In genomic region chr12:82588017-82588416, GRCm38 (mm10) we compare ENCODE assay signal across 10 mouse cellular contexts. TPM values are rescaled to one million over a fixed set of nuclear protein-coding genes. Genes with fewer than 3 reads are reported as not detected.
DNase-seq lines count a peak whose midpoint lies in the region; ATAC-seq and TF ChIP-seq lines count a peak whose summit lies in the region.
"Had no signal": no experiment of that assay in that cellular context is flagged by ENCODE, and none has a peak within 500 bp of the region (broad histone marks: within the 10 kb centered on the region; RNA-seq: fewer than 3 reads in every experiment).

TSS of gene Rgs6 (plus strand) at chr12:82588292.

- H3K9ac ChIP-seq in heart, embryonic 16.5 days (ENCODE audit: low read length), result no peak within 1 kb of the TSS
- H3K9ac ChIP-seq in hindbrain, embryonic 14.5 days, result no peak within 1 kb of the TSS
- H3K9ac ChIP-seq in intestine, embryonic 16.5 days (ENCODE audit: low read depth, low read length), result no peak within 1 kb of the TSS
- no peak within 1 kb of the TSS for H3K9ac ChIP-seq in liver, embryonic 11.5 days (ENCODE audit: low read depth, low read length)

- H3K27ac ChIP-seq in layer of hippocampus, adult 2 months, result no peak within 1 kb of the TSS
- no peak within 1 kb of the TSS for H3K27ac ChIP-seq in heart, embryonic 16.5 days (ENCODE audit: low read length)
- H3K27ac ChIP-seq in hindbrain, embryonic 14.5 days, result no peak within 1 kb of the TSS
- no peak within 1 kb of the TSS for H3K27ac ChIP-seq in intestine, embryonic 16.5 days (ENCODE audit: low read length)
- no peak within 1 kb of the TSS for H3K27ac ChIP-seq in liver, embryonic 11.5 days (ENCODE audit: low read depth, low read length)

- no peaks in the 10 kb centered on the region for H3K27me3 ChIP-seq in heart, embryonic 16.5 days (ENCODE audit: control insufficient read depth, insufficient read depth, low read length)
- no peaks in the 10 kb centered on the region for H3K27me3 ChIP-seq in hindbrain, embryonic 14.5 days (ENCODE audit: control insufficient read depth, insufficient read depth, low read length)
- H3K27me3 ChIP-seq in intestine, embryonic 16.5 days (replicated peaks; ENCODE audit: control insufficient read depth, insufficient read depth, low read length), result no peaks in the 10 kb centered on the region
- no peaks in the 10 kb centered on the region for H3K27me3 ChIP-seq in liver, embryonic 11.5 days (replicated peaks; ENCODE audit: control insufficient read depth, insufficient read depth, low read length)

- TF ChIP-seq CTCF in layer of hippocampus, adult 2 months (conservative IDR thresholded peaks at IDR 0.05), result no peak

- H3K4me2 ChIP-seq in heart, embryonic 16.5 days (ENCODE audit: low read depth, low read length), result peak within 1 kb of the TSS; percentile 59
- peak within 1 kb of the TSS; percentile 26 for H3K4me2 ChIP-seq in hindbrain, embryonic 14.5 days (replicated peaks)
- no peak within 1 kb of the TSS for H3K4me2 ChIP-seq in intestine, embryonic 16.5 days (ENCODE audit: low read depth, low read length)
- no peak within 1 kb of the TSS for H3K4me2 ChIP-seq in liver, embryonic 11.5 days

- peaks cover 3% of the 10 kb centered on the region; the same call in 1 of the 2 replicates for H3K4me1 ChIP-seq in heart, embryonic 16.5 days (ENCODE audit: control insufficient read depth, insufficient read depth, low read length)
- peaks cover 11% of the 10 kb centered on the region for H3K4me1 ChIP-seq in hindbrain, embryonic 14.5 days (replicated peaks; ENCODE audit: control insufficient read depth, insufficient read depth, low read length)
- H3K4me1 ChIP-seq in intestine, embryonic 16.5 days (ENCODE audit: control insufficient read depth, insufficient read depth, low read length), result no peaks in the 10 kb centered on the region
- no peaks in the 10 kb centered on the region for H3K4me1 ChIP-seq in liver, embryonic 11.5 days (replicated peaks; ENCODE audit: control insufficient read depth, insufficient read depth, low read length)

- H3K9me3 ChIP-seq in heart, embryonic 16.5 days (replicated peaks; ENCODE audit: control insufficient read depth, low read length), result no peaks in the 10 kb centered on the region
- no peaks in the 10 kb centered on the region for H3K9me3 ChIP-seq in hindbrain, embryonic 14.5 days (ENCODE audit: control insufficient read depth, low read length)
- no peaks in the 10 kb centered on the region for H3K9me3 ChIP-seq in intestine, embryonic 16.5 days (ENCODE audit: control insufficient read depth, low read length)
- H3K9me3 ChIP-seq in liver, embryonic 11.5 days (ENCODE audit: control insufficient read depth, low read length), result no peaks in the 10 kb centered on the region
- H3K9me3 ChIP-seq: G1E had no signal

- DNase-seq in layer of hippocampus, adult 2 months (ENCODE audit: low spot score in 2 of 2), result no peak
- DNase-seq in layer of hippocampus, adult 8-10 months (ENCODE audit: low spot score in 2 of 2), result no peak
- DNase-seq in hindbrain, embryonic 14.5 days (ENCODE audit: low spot score), result no peak
- DNase-seq in left cerebral cortex, postnatal 36 days (ENCODE audit: low spot score in 2 of 2), result no peak
- DNase-seq in liver, embryonic 11.5 days (ENCODE audit: low spot score), result no peak
- DNase-seq: gastrocnemius, postnatal 25 days had no signal

- intact Hi-C loops in left cerebral cortex, postnatal 36 days (cut with DNase I), result no loop called here

- 85% methylated on average over 2 of the region's 2 CpGs for WGBS in heart, embryonic 16.5 days
- 69% methylated on average over 2 of the region's 2 CpGs for WGBS in hindbrain, embryonic 14.5 days
- 75% methylated on average over 2 of the region's 2 CpGs for WGBS in intestine, embryonic 16.5 days
- 79% methylated on average over 2 of the region's 2 CpGs for WGBS in liver, embryonic 11.5 days

- no peak for ATAC-seq in heart, embryonic 16.5 days (replicated peaks; ENCODE audit: extremely low read depth, insufficient read depth, low FRiP score)
- no peak for ATAC-seq in hindbrain, embryonic 14.5 days (ENCODE audit: low FRiP score)
- no peak for ATAC-seq in intestine, embryonic 16.5 days
- no peak for ATAC-seq in liver, embryonic 11.5 days (replicated peaks; ENCODE audit: low FRiP score)

- no peak within 1 kb of the TSS for H3K4me3 ChIP-seq in layer of hippocampus, adult 2 months
- no peak within 1 kb of the TSS for H3K4me3 ChIP-seq in heart, embryonic 16.5 days (ENCODE audit: low read length)
- no peak within 1 kb of the TSS for H3K4me3 ChIP-seq in hindbrain, embryonic 14.5 days (replicated peaks; ENCODE audit: low read length)
- no peak within 1 kb of the TSS for H3K4me3 ChIP-seq in intestine, embryonic 16.5 days (ENCODE audit: low read length)
- H3K4me3 ChIP-seq in liver, embryonic 11.5 days (ENCODE audit: low read depth, low read length), result no peak within 1 kb of the TSS

- no peaks in the 10 kb centered on the region for H3K36me3 ChIP-seq in heart, embryonic 16.5 days (ENCODE audit: control insufficient read depth, insufficient read depth)
- no peaks in the 10 kb centered on the region for H3K36me3 ChIP-seq in hindbrain, embryonic 14.5 days (replicated peaks; ENCODE audit: control insufficient read depth, insufficient read depth)
- H3K36me3 ChIP-seq in intestine, embryonic 16.5 days (ENCODE audit: control insufficient read depth, insufficient read depth, low read length), result no peaks in the 10 kb centered on the region
- H3K36me3 ChIP-seq in liver, embryonic 11.5 days (ENCODE audit: control insufficient read depth, insufficient read depth, low read length), result no peaks in the 10 kb centered on the region
- H3K36me3 ChIP-seq: G1E had no signal

RNA-seq across cellular contexts. Expression of gene Rgs6, which starts in this region (rescaled TPM):
- 10 to 100 TPM; 10.2 to 10.4 TPM for total RNA-seq in layer of hippocampus, adult 2 months (2021)
- total RNA-seq in layer of hippocampus, adult 8-10 months (2022), result 10 to 100 TPM in 2 of 4 experiments, 1 to 10 TPM in 2; 9.1 to 15.1 (median 10.1) TPM
- polyA plus RNA-seq in heart, embryonic 16.5 days (2015; fragmentation: Nextera tagmentation; extraction: Ambion mirVana), result 11.5 and 11.7 TPM in 2 replicates
- 5.4 and 7.5 TPM in 2 replicates for polyA plus RNA-seq in hindbrain, embryonic 14.5 days (2014; fragmentation: Nextera tagmentation; extraction: Ambion mirVana)
- total RNA-seq in left cerebral cortex, postnatal 36 days (2021), result 10 to 100 TPM; 82.4 to 89.1 TPM
- 0.82 and 1.2 TPM in 2 replicates for polyA plus RNA-seq in intestine, embryonic 16.5 days (2015; fragmentation: Nextera tagmentation; extraction: Ambion mirVana)
- 0.35 and 1.0 TPM in 2 replicates for polyA plus RNA-seq in liver, embryonic 11.5 days (2014; fragmentation: Nextera tagmentation; extraction: Ambion mirVana)
- total RNA-seq: monocyte, adult 5-6 weeks had no signal
- polyA plus RNA-seq: G1E had no signal

Comparison
In these comparisons a context has a peak if more than half of its experiments do, and no peak if none do; other contexts are left out.
1. RNA of gene Rgs6 (total RNA-seq): 82.4 to 89.1 TPM in left cerebral cortex, postnatal 36 days; 9.1 to 15.1 TPM in layer of hippocampus, adult 8-10 months and 10.2 to 10.4 TPM in layer of hippocampus, adult 2 months; every median in the first group is over 4 times any median in the second.
2. H3K4me2 ChIP-seq: peak in heart, embryonic 16.5 days (single experiment) and hindbrain, embryonic 14.5 days (single experiment); none in intestine, embryonic 16.5 days (single experiment) and liver, embryonic 11.5 days (single experiment).